Mouse (Mus musculus) lung, embryonic 16.5 days (tissue): ENCODE data around the gene Olfr382. TPM values are rescaled to one million over a fixed set of nuclear protein-coding genes. Genes with fewer than 3 reads are reported as not detected.
"Not testable (repeated sequence)": the region's sequence is repeated elsewhere in the genome, so short reads cannot be mapped to it uniquely, and the experiment has no call there.

Experiments
- ATAC-seq: fragments of 200-750 bp; cut with Nextera tagmentation; 2 replicates; pipeline ENCODE4 v1.8.0; 2017; ENCODE audit warnings: low read depth, mild to moderate bottlenecking, moderate library complexity
- H3K27ac ChIP-seq: fragments of 300-500 bp; sonication (generic); 2 replicates; pipeline ENCODE4 v1.5.1; 2014; ENCODE audit warnings: mild to moderate bottlenecking, control low read depth, low read length
- H3K27me3 ChIP-seq: fragments of 300-500 bp; sonication (generic); 2 replicates; pipeline ENCODE4 v1.6.1; 2014; ENCODE audit warnings: low read depth, low read length, mixed read lengths; ENCODE audit not compliant: control insufficient read depth, insufficient read depth
- H3K36me3 ChIP-seq: fragments of 300-500 bp; sonication (generic); 2 replicates; pipeline ENCODE4 v1.6.1; 2014; ENCODE audit warnings: low read length; ENCODE audit not compliant: control insufficient read depth, insufficient read depth
- H3K4me1 ChIP-seq: fragments of 300-500 bp; sonication (generic); replicated peaks from 2 replicates; pipeline ENCODE4 v1.6.1; 2014; ENCODE audit warnings: low read length, mixed read lengths; ENCODE audit not compliant: control insufficient read depth, insufficient read depth
- H3K4me2 ChIP-seq: fragments of 300-500 bp; sonication (generic); 2 replicates; pipeline ENCODE4 v1.6.1; 2014; ENCODE audit warnings: low read depth, low read length, control low read depth
- H3K4me3 ChIP-seq: fragments of 300-500 bp; sonication (generic); 2 replicates; pipeline ENCODE4 v1.5.1; 2014; ENCODE audit warnings: mild to moderate bottlenecking, low read length, control low read depth
- H3K9ac ChIP-seq: fragments of 300-500 bp; sonication (generic); 2 replicates; pipeline ENCODE4 v1.6.1; 2014; ENCODE audit warnings: low read length, control low read depth
- H3K9me3 ChIP-seq: fragments of 300-500 bp; sonication (generic); 2 replicates; pipeline ENCODE4 v1.6.1; 2016; ENCODE audit warnings: low read length; ENCODE audit not compliant: control insufficient read depth
- WGBS: fragments of 180-500 bp; shearing (Covaris S2); extraction: QIAGEN DNeasy Blood & Tissue Kit; methylation state at CpG from one replicate; pipeline ENCODE4 v1.1.7; 2014; 5-methylcytosine and 5-hydroxymethylcytosine counted together
- polyA plus RNA-seq: library from polyadenylated mRNA; unstranded; fragments of >200 nt; fragmentation: Nextera tagmentation; extraction: Ambion mirVana; gene quantifications from 2 replicates; pipeline ENCODE4 v1.2.1, GENCODE M21; 2015

The Olfr382 gene
- polyA plus RNA-seq = not detected in 2 replicates

GRCm38 (mm10) chr11:73517097-73517496, at the start of gene Olfr382:
Gene Olfr382, minus strand, starts transcription at chr11:73517197.
- Histone ChIP-seq H3K9ac (no peak within 1 kb of the TSS), H3K4me2 (no peak within 1 kb of the TSS), H3K4me1 (no peaks in the 10 kb centered on the region), H3K9me3 (no peaks in the 10 kb centered on the region), H3K36me3 (no peaks in the 10 kb centered on the region), H3K27me3 (no peaks in the 10 kb centered on the region), H3K4me3 (no peak within 1 kb of the TSS), H3K27ac (no peak within 1 kb of the TSS)
- ATAC-seq = no peak

GRCm38 (mm10) chr11:73528971-73529370, 12.0 kb upstream of the Olfr382 start:
- H3K27me3 ChIP-seq, H3K27ac ChIP-seq, ATAC-seq, H3K4me3 ChIP-seq, H3K4me2 ChIP-seq, H3K9me3 ChIP-seq, H3K4me1 ChIP-seq, H3K36me3 ChIP-seq, H3K9ac ChIP-seq: not testable (repeated sequence)
- 88% methylated on average over 1 of the region's 1 CpGs for WGBS

GRCm38 (mm10) chr11:73491503-73491902, 25.5 kb downstream of the Olfr382 start, which contains the start of gene Olfr381:
Gene Olfr381, minus strand, starts transcription at chr11:73491603.
- no peaks in the 10 kb centered on the region for H3K9me3 ChIP-seq
- H3K4me3 ChIP-seq = no peak within 1 kb of the TSS
- no peaks in the 10 kb centered on the region for H3K27me3 ChIP-seq
- no peak for ATAC-seq
- H3K36me3 ChIP-seq = no peaks in the 10 kb centered on the region
- no peak within 1 kb of the TSS for H3K9ac ChIP-seq
- H3K4me1 ChIP-seq = no peaks in the 10 kb centered on the region
- H3K27ac ChIP-seq = no peak within 1 kb of the TSS
- H3K4me2 ChIP-seq = no peak within 1 kb of the TSS

Other genes with a start within 250 kb of the Olfr382 start
- gene Trpv3, start 249.8 kb downstream of the Olfr382 start, polyA plus RNA-seq = 0.13 and 0.14 TPM in 2 replicates
- gene Aspa, start 187.6 kb downstream of the Olfr382 start, polyA plus RNA-seq = 1.4 and 1.8 TPM in 2 replicates
- gene Gm49340, start 187.5 kb downstream of the Olfr382 start, polyA plus RNA-seq = not detected in 2 replicates
- 0.21 TPM in 1 of 2 replicates, not detected in the other for gene Spata22, start 187.5 kb downstream of the Olfr382 start, polyA plus RNA-seq
- gene Olfr20, start 166.4 kb downstream of the Olfr382 start, polyA plus RNA-seq = not detected in 2 replicates
- not detected in 2 replicates for gene Olfr376, start 146.0 kb downstream of the Olfr382 start, polyA plus RNA-seq
- gene Olfr1, start 117.6 kb downstream of the Olfr382 start, polyA plus RNA-seq = not detected in 2 replicates
- gene Olfr378, start 88.7 kb downstream of the Olfr382 start, polyA plus RNA-seq = not detected in 2 replicates
- gene Olfr380, start 59.7 kb downstream of the Olfr382 start, polyA plus RNA-seq = not detected in 2 replicates
- not detected in 2 replicates for gene Olfr381, start 25.6 kb downstream of the Olfr382 start, polyA plus RNA-seq
- gene Olfr385, start 75.8 kb upstream of the Olfr382 start, polyA plus RNA-seq = not detected in 2 replicates
- not detected in 2 replicates for gene Olfr384, start 81.4 kb upstream of the Olfr382 start, polyA plus RNA-seq
- not detected in 2 replicates for gene Zfp735, start 171.6 kb upstream of the Olfr382 start, polyA plus RNA-seq